Comparison of ENCODE assay signal across 16 mouse cellular contexts in the genomic region with DNA sequence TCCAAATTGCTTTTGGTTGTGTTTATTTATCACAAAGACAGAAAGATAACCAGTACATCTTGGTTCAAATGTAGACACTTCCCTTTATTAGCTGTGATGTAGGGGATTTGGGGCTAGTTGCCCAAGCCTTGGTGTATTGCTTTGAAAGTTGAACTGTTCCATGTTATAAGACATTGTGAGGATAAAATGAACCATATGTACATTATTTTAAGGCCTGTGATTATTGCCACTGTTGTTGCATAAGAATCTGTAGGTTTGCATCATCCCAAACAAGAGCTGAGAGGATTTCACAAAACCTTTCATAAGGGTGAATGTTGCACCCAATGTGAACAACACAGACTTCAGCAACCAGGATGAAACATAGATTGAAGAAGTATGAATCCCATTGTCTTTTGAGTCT.
"Had no signal": no experiment of that assay in that cellular context is flagged by ENCODE, and none has a peak within 500 bp of the region (broad histone marks: within the 10 kb centered on the region; RNA-seq: fewer than 3 reads in every experiment).

No protein-coding gene starts in this region.

- H3K27ac ChIP-seq: liver, embryonic 12.5 days; liver, embryonic 14.5 days; midbrain, embryonic 10.5 days; midbrain, embryonic 12.5 days; neural tube, embryonic 12.5 days; stomach, embryonic 15.5 days; stomach, postnatal 0 days had no signal

- H3K27me3 ChIP-seq: liver, embryonic 12.5 days; midbrain, embryonic 12.5 days; neural tube, embryonic 12.5 days; stomach, embryonic 15.5 days had no signal

- ATAC-seq: liver, embryonic 12.5 days; midbrain, embryonic 16.5 days had no signal

- H3K4me3 ChIP-seq: liver, embryonic 12.5 days; midbrain, embryonic 10.5 days; midbrain, embryonic 12.5 days; neural tube, embryonic 12.5 days; stomach, embryonic 15.5 days had no signal

- H3K4me2 ChIP-seq: liver, embryonic 12.5 days; lung, embryonic 14.5 days; midbrain, embryonic 12.5 days; neural tube, embryonic 12.5 days; stomach, embryonic 15.5 days had no signal

- H3K4me1 ChIP-seq: liver, embryonic 12.5 days; midbrain, embryonic 10.5 days; midbrain, embryonic 12.5 days; neural tube, embryonic 12.5 days; stomach, embryonic 15.5 days had no signal

- DNase-seq: lung, adult 18-20 months; lung, embryonic 14.5 days; lung, postnatal 10 days; midbrain, embryonic 14.5 days; right cerebral cortex, postnatal 14 days; thymus, adult 2 months; thymus, postnatal 25 days; thymus, postnatal 4 days had no signal

- H3K9me3 ChIP-seq: liver, embryonic 12.5 days; midbrain, embryonic 10.5 days; midbrain, embryonic 12.5 days; neural tube, embryonic 12.5 days; stomach, embryonic 15.5 days had no signal

- H3K36me3 ChIP-seq: liver, embryonic 12.5 days; midbrain, embryonic 10.5 days; midbrain, embryonic 12.5 days; neural tube, embryonic 12.5 days; stomach, embryonic 15.5 days had no signal

- H3K9ac ChIP-seq: liver, embryonic 12.5 days; liver, embryonic 14.5 days; lung, embryonic 14.5 days; midbrain, embryonic 12.5 days; neural tube, embryonic 12.5 days; stomach, embryonic 15.5 days had no signal
